Mouse (Mus musculus): ENCODE measurements around the gene Espl1.
A peak's percentile ranks its signal among the peaks of the same experiment; 100 is the strongest.
"Not testable (repeated sequence)": the region's sequence is repeated elsewhere in the genome, so short reads cannot be mapped to it uniquely, and the experiment has no call there.

Espl1 gene

GRCm38 (mm10) chr15:102335254-102335653, 39.2 kb downstream of the Espl1 start:
- DNase-seq (ENCODE audit: low spot score): no peak

- DNase-seq (ENCODE audit: low spot score): not testable (repeated sequence)
These were observed 39.9 kb downstream of the Espl1 start for GRCm38 (mm10) chr15:102335925-102336324.

- no peak for DNase-seq (ENCODE audit: low spot score)
These were observed 40.9 kb downstream of the Espl1 start for GRCm38 (mm10) chr15:102336946-102337345.

GRCm38 (mm10) chr15:102339612-102340011, 43.5 kb downstream of the Espl1 start:
- DNase-seq (ENCODE audit: low spot score): no peak

- DNase-seq (ENCODE audit: low spot score): no peak
These were observed 45.5 kb downstream of the Espl1 start for GRCm38 (mm10) chr15:102341580-102341979.

- no peak for DNase-seq (ENCODE audit: low spot score)
These were observed 48.4 kb downstream of the Espl1 start for GRCm38 (mm10) chr15:102344490-102344889.

- no peak for DNase-seq (ENCODE audit: low spot score)
These were observed 50.4 kb downstream of the Espl1 start for GRCm38 (mm10) chr15:102346444-102346843.

GRCm38 (mm10) chr15:102350138-102350941, 54.3 kb downstream of the Espl1 start, which contains the start of gene Aaas:
Gene Aaas, minus strand, starts transcription at chr15:102350771.
- peak; percentile 88 for DNase-seq (ENCODE audit: low spot score)

- DNase-seq (ENCODE audit: low spot score): no peak
These were observed 54.9 kb downstream of the Espl1 start for GRCm38 (mm10) chr15:102350942-102351291.

- DNase-seq (ENCODE audit: low spot score): no peak
These were observed 56.1 kb downstream of the Espl1 start for GRCm38 (mm10) chr15:102352177-102352576.

- no peak for DNase-seq (ENCODE audit: low spot score)
These were observed 57.9 kb downstream of the Espl1 start for GRCm38 (mm10) chr15:102353986-102354385.

- no peak for DNase-seq (ENCODE audit: low spot score)
These were observed 59.2 kb downstream of the Espl1 start for GRCm38 (mm10) chr15:102355134-102355870.

- DNase-seq (ENCODE audit: low spot score): no peak
These were observed 59.9 kb downstream of the Espl1 start for GRCm38 (mm10) chr15:102355871-102356441.

GRCm38 (mm10) chr15:102356501-102357325, 60.6 kb downstream of the Espl1 start:
- DNase-seq (ENCODE audit: low spot score): no peak

GRCm38 (mm10) chr15:102358126-102358525, 62.1 kb downstream of the Espl1 start:
- DNase-seq (ENCODE audit: low spot score): no peak

- no peak for DNase-seq (ENCODE audit: low spot score)
These were observed 62.8 kb downstream of the Espl1 start for GRCm38 (mm10) chr15:102358834-102359233.

- no peak for DNase-seq (ENCODE audit: low spot score)
These were observed 66.6 kb downstream of the Espl1 start for GRCm38 (mm10) chr15:102362648-102363047.

GRCm38 (mm10) chr15:102364678-102365077, 68.6 kb downstream of the Espl1 start:
- DNase-seq (ENCODE audit: low spot score): no peak

- DNase-seq (ENCODE audit: low spot score): no peak
These were observed 70.2 kb downstream of the Espl1 start for GRCm38 (mm10) chr15:102366238-102366637.

GRCm38 (mm10) chr15:102366733-102367344, 70.8 kb downstream of the Espl1 start, which contains the start of gene Sp7:
Gene Sp7, minus strand, starts transcription at chr15:102367182.
- no peak for DNase-seq (ENCODE audit: low spot score)

- no peak for DNase-seq (ENCODE audit: low spot score)
These were observed 73.9 kb downstream of the Espl1 start for GRCm38 (mm10) chr15:102369972-102370371.
